Mouse (Mus musculus): ENCODE measurements at regions not wholly inside any gene's neighbourhood (a gene's known extent, or its start where the extent isn't known, plus 50 kb on each side); places are given as distances from the start of the nearest gene placed in this dataset.
A peak's percentile ranks its signal among the peaks of the same experiment; 100 is the strongest.

DNA sequence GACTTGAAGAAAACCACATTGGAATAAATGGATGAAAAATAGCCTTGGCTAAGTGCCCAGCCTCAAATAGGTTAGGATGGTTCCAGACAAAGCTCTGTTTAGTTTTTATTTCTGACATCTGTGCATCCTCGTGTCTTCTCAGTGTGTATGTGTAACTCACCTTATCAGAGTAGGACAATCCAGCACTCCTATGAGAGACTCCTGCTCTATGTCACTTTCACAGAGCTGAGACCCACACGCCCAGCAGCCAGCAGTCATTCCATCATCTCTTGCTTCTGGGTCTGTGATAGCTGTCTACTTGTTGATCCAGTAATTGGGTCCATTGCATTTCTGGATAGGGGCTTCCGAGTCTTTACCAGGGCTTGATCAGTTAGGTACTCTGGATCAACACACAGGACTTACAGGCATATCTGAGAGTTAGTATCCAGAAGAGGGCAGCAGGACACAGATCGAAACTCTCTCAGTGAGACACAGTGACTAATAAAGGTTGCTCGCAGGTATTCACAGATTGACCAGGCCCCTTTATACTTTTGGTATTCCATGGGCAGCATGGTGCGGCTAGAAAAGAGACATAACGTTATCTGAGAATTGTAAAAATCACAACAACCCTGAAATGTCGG lies 286.3 kb upstream of the Fam92a start:
- DNase-seq (ENCODE audit: low spot score in 2 of 2), result peak in 1 of 2 experiments; percentile 5

DNA sequence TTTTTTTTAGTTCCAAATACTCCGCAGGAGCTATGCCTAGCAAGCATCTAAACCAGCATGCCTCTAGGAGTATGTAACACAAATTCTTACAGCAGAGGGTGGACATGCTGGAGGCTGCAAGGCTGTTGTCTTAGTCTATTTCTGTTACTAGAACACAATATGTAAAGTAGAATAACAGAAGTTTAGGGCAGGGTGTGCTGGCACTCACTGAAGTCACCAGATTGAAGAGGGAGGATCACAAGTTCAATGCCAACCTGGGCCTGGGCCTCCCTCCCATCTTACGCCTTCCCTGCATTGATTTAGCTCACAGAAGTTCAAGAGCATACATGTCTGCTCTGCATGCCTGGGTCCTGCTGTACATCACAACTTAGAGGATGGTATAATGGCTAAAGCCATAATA lies 280.3 kb upstream of the Fam92a start:
- DNase-seq (ENCODE audit: low spot score in 2 of 2), result peak in 1 of 2 experiments; percentile 3

DNA sequence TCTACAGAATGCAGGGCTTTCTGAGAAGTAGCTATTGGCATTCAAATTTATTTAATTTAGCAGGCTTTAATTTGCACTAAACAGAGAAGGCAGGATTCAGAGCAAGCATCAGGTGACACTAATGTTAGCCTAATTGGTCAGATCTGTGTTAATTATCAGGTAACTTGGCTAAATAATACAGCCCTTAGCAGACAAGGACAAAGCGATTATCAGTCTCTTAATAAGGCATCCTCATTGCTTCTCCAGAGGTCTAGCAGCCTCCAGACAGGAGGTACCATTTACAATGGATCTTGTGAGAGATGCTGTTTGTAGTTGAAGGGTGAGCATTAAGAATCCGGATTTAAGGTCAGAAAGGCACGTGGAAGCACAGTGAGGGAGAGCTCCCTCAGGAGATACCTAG lies 253.7 kb upstream of the Fam92a start:
- no peak for DNase-seq (ENCODE audit: low spot score in 2 of 2)

DNA sequence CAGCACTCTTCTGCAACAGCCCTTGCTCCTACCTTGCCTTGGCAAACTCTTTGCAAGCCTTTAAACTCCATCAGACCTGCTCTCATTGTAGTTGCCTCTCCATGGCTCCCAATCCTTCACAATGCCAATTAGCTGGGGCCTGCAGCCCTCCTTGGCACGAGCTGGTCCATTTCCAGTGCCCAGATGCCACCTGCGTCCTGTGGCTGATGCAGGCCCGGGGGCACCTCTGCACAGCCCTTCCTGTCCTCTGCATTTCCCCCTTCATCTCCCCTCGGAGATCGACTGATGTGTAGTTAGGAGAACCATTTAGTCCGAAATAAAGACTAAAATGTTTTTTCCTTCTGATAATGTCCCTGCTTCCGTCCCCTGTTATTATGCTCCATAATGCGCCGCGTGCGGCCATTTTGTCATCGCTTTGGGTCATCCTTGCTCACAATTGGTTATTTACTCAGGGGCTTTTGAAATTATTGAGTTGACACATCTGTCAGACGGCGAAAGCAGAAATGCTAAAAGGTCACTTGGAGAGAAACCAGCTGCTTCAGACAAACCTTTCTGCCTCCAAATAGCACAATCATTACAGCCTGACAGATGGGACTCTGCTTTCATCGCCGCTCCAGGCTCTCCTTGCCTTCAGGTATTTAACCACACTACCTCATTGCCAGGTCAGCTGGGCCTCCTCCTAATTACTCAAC lies 250.0 kb upstream of the Fam92a start:
- no peak for DNase-seq (ENCODE audit: low spot score in 2 of 2)

DNA sequence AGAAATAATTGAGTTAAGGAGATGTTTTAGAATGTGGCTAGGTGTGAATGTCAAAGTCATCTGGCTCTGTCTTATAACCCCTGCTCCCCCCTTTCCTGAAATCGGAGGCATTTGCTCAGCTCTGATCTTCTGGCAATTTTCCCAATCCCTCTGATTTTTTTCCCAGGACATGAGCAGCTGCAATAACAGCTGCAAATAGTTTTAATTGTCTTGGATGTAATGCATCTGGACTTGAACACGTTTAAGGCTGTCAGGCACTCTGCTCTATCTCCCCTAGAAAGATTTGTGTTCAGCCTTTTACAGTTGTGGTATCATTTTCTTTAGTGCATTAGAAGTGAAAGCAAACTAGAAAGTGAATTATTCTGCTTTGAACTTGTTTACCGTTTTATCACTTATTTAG lies 246.3 kb upstream of the Fam92a start:
- no peak for DNase-seq (ENCODE audit: low spot score in 2 of 2)

DNA sequence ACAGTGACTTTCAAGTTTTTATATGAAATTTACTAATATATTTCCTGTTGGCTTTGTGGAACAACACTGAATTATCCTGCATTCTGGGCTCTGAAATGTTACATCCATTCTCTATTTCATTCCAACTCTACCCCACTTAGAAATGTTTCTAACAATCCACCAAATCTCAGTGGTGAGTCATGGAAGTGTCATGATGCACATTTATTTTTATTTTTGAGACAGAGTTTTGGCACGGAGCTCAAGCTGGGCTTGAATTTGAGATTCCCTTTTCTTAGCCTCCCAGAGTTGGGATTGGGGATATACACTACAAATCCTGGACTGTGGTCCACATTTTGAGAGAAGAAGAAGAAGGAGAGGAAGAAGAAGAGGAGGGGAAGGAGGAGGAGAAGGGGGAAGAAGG lies 223.5 kb upstream of the Fam92a start:
- no peak for DNase-seq (ENCODE audit: low spot score in 2 of 2)

DNA sequence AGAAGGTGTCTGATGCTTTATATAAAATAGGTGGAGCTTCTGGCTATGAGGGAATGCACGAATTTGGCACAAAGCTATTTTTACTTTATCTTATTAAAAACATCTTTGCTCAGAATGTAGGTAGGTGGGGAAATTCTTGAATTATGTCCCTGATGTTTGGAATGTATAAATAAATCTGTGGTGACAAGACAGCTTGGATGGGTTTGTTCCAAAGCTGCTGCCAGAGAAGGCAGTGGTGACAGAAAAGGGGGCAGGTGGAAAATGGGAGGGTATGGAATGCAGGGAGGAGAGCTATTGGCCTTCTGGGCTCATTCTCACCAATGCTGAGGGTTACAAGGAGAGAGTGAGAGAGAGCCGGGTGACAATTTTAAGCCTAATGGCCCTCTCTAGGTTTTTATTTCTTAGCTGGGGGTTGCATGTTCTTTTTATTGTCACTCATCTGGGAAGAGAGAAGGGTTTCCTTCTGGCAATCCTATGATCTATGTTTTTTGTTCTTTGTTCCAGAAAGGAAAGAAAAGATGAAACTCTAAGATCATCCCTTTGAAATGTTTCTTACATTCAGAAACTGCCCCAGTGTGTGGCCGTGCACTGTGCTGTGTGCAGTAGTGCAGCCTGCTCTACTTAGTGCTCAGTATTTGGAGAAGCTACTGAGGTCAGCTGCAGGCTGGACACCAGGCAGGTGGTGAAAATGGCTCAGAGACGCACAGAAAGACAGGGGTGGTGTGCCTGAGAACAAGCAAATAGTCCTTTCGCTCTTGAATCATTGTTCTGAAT lies 205.2 kb upstream of the Fam92a start:
- DNase-seq (ENCODE audit: low spot score in 2 of 2), result no peak

DNA sequence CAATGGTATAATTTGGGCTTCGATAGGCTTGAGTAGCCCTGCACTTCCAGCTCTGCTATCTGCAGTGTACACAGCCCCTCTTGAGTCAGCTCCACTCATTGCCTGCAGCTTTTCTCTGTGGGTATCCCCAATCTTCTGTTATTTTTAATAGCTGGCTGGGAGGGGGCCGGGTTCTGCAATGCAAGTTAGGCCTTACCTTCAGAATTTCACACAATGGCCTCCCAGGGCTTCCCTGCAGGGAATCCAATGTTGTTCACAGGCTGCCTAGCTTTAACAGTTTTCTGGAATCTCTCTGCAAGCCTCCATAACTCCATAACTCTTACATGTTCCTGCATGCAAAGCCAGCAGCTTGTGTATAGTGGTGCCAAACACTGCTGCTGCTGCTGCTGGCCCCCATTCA lies 197.7 kb upstream of the Fam92a start:
- DNase-seq (ENCODE audit: low spot score in 2 of 2), result no peak

DNA sequence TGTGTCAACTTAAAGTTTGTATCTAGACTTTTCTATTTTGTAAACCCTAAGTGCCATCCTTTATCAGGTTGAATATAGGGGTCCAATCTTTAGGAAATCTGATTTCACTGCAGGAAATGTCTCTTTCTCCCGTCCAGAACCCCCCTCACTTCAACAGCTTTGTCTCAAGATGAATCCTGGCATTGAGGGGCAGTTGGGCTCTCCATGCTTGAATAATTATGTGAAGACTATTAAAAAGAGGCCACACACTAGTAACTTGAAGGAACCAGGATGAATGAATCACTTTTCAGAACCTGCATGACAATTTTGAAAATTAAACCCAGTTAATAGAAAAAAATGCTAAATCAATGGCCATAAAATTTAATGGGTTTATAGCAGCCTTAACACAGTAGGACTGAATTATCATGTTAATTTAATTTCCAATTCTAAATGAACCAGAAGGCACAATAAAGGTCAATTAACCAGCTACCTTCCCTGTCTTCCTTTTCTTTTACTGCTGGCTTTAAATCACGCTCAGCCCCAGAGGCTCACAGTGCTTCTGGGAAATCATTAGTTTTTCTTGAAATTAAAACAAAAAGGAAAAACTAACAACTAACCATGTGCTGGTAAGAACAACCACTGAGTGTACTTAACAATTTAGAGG lies 185.3 kb upstream of the Fam92a start:
- no peak for DNase-seq (ENCODE audit: low spot score in 2 of 2)

DNA sequence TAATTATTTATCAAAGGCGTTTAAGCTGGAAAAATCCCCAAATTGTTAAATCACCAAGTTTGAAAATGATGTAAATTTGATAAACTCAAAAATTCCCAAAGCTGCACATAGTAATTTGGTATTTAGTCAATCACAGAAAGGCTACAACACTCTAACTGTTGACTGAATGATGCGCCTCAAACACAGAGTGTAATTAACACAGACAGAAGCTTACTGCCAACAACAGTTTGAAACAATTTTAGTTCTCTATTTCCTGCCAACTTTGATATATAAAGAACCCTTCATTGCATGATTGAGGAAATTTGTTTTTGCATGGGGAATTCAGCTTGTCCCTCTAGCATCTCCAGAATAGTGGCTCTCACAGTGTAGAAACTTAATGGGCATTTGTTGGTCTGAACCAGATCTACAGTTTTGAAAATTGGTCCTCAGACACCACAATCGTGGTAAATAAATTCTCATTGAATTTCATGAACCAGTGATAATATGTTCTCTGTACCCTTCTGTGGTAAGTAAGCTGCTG lies 181.6 kb upstream of the Fam92a start:
- no peak for DNase-seq (ENCODE audit: low spot score in 2 of 2)

DNA sequence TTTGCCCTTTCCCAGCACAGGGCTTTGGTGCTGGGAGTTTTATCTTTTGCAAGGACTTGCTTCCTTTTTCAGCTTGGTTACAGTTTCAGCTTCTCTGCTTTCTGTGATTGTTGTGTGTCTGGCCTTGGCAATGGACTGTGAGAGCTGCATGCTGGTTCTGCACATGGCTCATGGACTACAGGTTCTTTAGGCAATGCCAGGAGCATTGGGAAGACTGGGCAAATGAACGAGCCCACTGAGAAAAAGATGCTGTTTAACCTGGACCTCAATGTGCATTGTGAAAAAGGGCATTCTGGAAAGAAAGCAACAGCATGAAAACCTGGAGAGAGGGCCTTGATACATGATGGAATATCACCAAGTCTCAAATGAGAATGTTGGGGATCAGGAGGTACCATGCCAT lies 167.4 kb upstream of the Fam92a start:
- no peak for DNase-seq (ENCODE audit: low spot score in 2 of 2)

DNA sequence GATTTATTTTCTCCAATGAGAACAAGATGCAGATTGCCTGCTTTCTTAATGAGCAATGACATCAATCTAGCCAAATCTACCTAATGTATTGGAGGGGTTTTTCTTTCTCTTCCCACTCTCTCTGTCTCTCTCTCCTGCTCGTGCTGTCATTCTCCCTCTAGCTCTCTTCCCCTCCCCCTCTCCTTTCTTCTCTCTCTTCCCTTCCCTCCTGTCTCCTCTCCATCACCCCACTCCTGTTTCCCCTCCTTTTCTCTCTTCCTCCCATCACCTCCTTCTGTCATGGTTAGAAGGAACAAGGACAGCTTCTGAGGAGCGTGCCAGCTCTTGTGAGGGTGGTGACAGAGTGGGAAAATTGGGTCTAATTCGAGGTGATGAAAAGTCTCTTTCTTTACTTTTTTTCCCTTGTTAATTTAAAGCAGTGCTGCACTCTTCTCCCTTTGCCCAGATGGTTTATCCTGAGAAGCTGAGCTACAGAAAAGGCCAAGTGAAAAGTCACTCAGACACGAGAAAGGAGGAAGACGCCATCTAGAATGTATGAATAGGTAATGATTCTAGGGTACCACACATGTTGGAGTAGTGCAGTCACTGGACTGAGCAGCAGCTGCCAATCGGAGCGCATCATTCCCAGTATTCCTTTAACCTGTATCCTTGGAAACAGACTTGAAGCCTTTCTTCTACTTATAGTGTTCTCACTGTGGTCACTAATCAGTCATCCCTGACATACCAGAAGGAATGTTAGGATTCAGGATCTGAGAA lies 163.2 kb upstream of the Fam92a start:
- no peak for DNase-seq (ENCODE audit: low spot score in 2 of 2)

DNA sequence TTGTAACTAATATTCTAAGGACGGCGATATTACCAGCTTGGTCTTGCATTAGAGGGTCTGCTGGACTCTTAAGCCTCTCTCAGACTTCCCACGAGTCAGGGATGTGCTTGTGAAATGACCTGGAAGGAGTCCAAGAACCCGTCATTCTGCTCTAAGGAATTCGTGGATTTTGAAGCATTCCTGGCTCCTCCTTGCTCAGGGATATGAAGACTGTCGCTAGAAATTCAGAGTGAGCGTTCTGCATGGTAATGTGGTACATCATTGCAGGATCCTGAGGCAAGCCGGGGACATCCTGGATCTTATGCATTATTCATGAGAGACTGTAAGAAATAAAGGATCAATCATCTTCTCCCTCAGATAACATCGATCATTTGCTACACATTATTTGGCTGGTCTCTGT lies 162.6 kb upstream of the Fam92a start:
- no peak for DNase-seq (ENCODE audit: low spot score in 2 of 2)

DNA sequence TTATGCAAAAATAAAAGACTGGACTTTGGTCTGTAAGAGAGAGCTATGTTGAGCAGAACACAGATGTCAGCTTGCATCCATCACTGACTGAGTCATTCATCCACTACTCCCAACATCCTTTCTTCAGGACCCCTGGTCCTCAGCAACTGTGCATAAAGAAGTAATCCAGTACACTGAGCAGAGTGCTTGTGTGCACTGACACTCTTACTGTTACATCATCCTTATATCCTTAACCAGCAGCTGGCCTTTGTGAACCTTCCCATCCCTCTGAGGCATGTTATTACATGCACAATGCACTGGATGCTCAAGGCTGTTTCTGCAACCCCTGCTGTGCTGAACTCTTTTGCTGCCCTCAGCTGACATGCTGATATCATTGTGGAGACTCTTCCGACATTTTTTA lies 144.2 kb upstream of the Fam92a start:
- DNase-seq (ENCODE audit: low spot score in 2 of 2), result no peak

DNA sequence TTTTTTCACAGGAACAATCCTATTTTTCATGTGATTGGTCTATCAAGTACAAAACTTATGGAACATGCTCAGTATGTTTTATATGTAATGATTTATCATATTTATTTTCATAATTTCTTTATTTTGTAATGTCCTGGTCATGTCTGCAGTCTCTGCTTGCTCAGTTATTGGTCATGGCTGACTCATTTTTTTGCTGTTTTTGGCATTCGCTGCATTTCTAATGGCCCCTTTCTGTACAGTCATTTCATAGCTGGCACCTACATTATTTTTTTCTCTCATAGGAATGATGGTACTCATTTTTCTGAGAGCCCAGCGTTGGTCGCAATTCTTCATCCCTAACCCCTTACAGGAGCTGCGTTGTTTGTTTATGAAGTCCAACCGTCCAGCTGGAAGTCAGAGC lies 136.5 kb upstream of the Fam92a start:
- no peak for DNase-seq (ENCODE audit: low spot score in 2 of 2)

DNA sequence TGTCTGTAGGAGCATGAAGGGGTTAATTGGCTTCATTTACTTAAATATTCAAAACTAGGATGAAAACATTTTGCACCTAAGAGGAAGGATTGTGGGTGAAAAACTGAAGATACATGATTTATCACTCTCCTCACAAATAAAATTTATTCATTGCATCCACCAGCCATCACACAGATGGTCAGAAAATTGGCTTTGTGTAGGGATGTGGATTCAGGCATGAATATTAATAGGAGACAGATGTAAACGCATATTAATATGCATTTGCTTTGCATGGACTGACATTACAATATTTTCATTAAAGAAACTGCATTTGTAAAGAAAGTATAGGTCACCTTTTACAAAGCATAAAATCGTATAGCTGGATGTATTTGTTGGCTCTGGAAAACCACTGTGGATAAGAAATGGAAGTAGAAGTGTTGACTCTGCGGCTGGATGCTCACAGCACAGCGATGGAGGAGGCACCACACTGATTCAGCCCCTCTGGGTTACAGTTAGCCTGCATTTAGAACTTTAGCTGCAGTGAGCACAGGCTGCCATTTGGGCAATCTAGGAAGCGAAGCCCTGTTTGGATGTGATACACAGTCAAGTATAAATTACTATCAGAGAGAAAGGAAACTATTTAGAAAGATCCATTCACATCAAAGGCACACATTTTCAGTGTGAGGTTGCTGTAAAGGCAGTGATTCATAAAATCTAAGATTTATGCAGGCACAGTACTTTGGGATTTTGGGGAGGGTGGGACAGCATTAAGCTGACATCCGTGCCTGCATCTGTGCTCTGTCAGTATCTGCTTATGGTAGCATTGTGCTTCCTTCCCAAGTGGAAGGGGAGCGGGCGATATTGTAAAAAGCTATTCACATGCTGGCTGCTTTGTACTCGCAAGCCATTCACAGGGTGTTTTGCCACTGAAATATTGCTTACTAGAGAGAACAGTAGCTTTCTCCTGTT lies 135.1 kb upstream of the Fam92a start:
- DNase-seq (ENCODE audit: low spot score in 2 of 2), result no peak

DNA sequence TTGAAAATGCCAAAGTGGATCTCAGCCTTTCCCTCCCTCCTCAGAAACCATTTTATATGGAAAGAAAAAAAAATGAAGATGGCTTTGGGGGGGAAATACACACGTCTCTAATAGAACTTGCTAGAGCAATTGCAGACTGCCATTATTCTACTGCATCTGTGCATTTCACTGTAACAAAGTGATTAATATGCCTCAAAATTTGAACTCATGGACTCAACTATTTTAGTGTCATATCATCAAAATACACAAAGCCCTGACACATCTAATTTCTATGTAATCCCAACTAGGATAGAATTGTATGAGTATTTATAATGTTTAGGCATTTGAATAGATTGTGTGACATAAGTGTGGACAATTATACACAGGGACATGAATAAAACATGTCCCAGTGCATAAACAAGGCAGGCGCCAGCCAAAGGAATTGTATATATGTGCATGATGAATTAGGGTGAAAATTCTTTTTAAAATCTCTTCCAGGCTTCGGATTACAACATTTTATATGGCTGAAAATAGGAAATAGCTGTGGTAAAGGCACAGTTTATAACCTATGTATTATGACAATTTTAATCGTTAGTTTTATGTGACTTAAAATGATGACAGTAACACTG lies 115.4 kb upstream of the Fam92a start:
- no peak for DNase-seq (ENCODE audit: low spot score in 2 of 2)

DNA sequence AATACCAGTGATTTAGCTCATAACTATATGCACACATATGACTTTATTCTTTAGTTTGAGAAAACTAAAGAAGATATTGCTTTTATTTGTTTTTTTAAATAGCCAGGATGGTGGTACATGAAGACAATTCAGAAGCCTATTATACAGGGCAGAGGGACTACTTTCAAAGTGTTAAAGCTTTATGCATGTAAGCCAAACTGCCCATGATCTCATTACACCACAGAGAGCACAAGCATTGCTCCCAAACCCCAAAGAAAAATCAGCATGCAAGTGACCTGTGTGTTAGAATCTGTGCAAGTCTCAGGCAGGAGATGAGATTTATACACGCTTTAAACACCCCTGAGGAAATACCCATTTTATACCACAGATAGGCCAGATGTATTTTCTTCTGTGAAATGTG lies 114.6 kb upstream of the Fam92a start:
- DNase-seq (ENCODE audit: low spot score in 2 of 2), result no peak

DNA sequence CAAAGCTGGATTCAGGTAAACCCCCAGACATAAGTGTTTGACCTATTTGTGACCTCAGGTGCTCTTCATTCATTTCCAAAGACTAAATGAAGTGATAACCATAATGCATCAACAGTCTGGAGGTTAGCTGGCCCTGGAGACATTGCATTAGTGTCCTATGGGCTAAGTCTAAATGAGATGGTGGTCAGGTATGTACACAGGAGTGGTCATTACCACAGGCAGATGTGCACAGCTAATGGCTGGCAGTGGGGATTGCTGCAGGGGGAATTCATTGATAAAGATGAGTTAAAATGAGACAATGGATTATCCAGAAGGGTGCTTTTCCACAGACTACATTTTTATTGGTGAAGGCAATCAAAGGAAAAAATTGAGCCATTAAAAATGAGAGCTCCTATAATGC lies 114.2 kb upstream of the Fam92a start:
- DNase-seq (ENCODE audit: low spot score in 2 of 2), result no peak

DNA sequence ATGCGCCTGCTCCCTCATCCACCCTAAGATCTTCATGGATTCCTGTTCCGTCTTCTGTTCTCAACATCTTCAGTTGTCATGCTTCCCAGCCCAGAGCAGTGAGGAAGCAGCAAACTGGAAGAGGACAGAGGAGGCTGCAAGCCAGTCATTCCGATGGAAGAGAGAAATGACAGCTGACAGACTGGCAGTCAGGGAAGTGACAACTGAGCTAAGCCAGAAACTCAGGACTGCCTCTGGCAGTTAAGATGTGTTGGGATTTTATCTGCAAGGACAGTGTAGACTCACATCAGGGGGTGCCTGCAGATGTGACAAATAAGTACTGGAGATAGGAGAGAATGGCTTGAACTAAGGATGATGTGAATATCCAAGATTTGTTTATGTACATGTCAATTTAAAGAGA lies 106.1 kb upstream of the Fam92a start:
- no peak for DNase-seq (ENCODE audit: low spot score in 2 of 2)

Data from gastrocnemius, postnatal 4 days (tissue).